Mouse (Mus musculus): Measurements from ENCODE around the gene Lrrc19.
"Not testable (repeated sequence)": the region's sequence is repeated elsewhere in the genome, so short reads cannot be mapped to it uniquely, and the experiment has no call there.

The Lrrc19 gene

DNA sequence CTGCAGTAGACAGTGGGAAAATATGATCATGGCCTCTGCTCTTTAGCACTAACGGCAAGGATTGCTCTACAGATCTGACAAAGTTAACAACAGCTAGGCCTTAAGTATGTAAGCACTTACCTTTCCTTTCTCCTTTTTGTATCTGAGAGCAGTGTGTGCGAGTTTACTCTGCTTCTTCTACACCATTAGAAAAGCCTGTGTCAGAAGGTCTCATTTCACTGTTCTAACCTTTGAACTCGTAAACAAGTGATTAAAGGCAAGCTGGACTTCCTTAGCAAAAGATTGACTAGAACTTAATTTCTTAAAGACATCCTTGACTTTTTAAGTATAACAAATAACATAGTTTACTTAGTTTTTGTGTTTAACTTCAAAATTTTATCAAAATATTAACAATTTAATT, at the start of gene Lrrc19:
Lrrc19 (minus strand) TSS at position 225 of the 400 bp plus-strand sequence.
- no peak for DNase-seq

DNA sequence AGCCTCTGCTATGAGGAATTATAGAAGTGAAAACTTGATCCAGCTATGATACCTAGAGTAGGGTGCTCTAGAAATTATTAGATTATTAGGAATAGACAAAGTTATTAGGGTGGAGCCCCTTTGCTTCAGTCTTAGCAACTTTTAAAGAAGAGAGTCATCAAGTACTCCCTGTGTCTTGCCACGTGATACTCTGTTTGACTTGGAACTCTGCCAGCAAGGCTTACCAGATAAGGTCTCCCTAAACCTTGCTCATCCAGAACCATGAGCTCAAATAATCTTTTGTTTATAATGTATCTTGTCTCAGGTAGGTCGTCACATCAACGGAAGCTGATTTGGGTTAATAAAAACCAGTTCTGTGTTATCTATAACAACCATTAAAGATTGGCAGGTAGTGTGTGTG, 46.4 kb upstream of the Lrrc19 start:
- DNase-seq, result no peak

DNA sequence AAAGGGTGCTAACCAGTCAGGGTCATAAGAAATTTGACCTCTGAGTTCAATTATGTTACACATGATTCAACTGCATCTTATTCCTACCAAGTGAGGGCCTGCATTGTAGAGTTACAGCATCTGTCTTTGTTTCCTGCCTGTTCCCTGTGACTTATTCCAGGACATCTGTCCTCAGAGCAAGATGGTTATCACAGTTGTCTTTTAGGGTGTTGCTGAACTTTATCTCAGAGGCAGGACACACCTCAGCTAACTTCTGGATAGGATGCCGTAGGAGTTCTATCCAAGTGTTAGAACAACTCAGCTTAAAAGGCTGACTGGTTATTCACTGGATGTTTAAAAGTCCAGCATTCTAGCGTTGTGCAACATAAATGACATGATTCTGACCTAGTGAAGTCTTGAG, 42.2 kb upstream of the Lrrc19 start:
- DNase-seq, result no peak

- DNase-seq, result no peak
Measured at GRCm38 (mm10) chr4:94691078-94691477, 41.1 kb upstream of the Lrrc19 start.

GRCm38 (mm10) chr4:94689804-94690203, 39.9 kb upstream of the Lrrc19 start:
- DNase-seq, result not testable (repeated sequence)

- DNase-seq, result no peak
Measured at GRCm38 (mm10) chr4:94683305-94683704, 33.4 kb upstream of the Lrrc19 start.

DNA sequence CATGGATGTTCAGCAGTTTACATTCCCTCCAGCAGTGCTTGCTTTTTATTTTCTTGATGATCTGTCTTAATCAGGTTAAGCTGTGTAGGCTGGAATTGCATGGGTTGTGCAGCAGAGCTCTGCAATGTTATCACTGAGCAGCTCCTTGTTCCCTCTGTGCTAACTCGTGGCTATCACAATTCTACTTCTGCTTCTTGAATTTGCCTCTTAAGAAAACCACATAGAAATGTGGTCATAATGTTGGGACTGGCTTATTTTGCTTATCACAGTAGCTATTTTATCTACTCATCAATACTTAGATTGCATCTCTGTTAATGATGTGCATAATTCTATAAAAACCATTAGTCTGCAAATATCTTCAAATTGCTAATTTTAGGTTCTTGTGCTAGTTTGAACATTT, 32.1 kb upstream of the Lrrc19 start:
- no peak for DNase-seq

DNA sequence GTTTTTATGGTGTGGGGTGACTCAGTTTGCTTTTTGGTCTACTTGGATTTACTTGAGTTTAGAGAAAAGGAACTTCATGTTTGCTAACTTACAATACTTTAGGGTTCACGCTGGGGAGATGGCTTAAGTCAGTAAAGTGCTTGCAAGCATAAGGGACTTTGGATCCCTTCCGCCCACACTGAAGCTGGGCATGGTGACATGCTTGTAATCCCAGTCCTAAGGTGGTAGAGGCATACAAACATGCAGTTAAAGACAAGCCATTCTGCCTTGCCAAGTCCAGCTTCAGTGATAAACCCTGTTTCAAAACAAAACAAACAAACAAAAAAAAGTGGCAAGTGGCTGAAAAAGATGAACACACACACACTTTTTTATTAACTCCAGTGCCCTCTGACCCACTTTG, 31.2 kb upstream of the Lrrc19 start:
- no peak for DNase-seq

- DNase-seq, result no peak
Measured at GRCm38 (mm10) chr4:94680662-94681061, 30.7 kb upstream of the Lrrc19 start.

DNA sequence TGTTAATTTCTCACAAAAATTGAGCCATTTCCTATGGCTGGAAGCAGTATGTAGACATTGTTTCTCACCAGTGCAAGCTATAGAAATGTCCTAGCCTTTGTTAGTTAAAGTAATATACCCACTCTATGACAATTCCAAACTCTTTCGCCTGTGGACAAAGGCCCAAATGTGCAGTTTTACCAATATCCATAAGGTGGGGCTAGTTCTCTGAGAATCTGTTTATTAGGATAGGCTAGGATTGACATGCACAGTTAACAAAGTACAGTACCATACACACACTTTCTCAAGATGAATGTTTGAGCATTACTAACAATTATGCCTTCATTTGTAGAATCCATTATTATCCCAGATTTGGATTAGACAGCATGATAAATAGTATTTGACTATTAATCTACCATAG, 19.8 kb upstream of the Lrrc19 start:
- DNase-seq, result no peak

DNA sequence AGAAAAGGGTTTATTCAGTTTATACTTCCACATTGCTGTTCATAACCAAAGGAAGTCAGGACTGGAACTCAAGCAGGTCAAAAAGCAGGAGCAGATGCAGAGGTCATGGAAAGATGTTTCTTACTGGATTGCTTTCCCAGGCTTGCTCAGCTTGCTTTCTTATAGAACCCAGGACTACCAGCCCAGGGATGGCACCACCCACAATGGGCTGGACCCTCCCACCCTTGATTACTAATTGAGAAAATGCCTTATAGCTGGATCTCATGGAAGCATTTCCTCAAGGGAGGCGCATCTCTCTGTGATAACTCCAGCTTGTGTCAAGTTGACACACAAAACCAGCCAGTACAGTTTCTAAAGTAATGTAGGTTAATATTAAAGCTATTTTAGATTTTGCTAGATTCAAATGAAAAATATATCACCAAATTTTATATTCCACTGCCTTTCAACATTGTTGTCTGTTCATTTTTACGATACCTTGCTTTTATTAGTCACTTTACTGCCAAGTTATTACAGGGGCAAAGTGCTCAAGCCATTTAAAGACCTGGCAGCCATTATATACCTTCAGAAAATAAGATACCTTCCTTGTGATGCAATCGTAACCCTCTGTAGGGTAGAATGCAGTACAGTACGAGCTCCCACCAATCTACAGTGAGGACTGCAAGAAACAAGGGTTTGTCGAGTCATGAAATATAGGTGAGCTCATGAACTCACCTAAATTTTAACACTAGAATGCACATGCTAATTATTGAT, 657 bp upstream of the Lrrc19 start:
- not testable (repeated sequence) for DNase-seq

DNA sequence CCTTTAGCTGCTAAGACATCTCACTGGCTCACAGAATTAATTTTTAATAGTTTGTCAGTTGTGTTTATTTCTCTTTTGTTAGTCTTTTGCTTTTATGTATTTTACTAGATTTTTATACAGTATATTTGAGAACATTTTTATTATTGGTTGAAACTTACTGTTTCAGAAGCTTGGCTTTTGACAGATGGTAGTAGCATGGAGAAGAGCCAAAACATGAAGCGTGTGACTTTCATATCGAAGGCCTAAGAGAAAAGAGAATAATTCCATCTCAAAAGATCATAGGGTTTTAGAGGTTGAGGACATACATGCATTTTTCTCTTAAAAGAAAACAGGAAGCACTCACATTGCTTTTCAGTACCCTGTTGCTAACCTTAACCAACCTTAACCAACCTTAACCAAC, 6.8 kb downstream of the Lrrc19 start:
- DNase-seq, result no peak

- DNase-seq, result no peak
Measured at GRCm38 (mm10) chr4:94620077-94620476, 29.9 kb downstream of the Lrrc19 start.

GRCm38 (mm10) chr4:94614627-94615006, 35.3 kb downstream of the Lrrc19 start:
- DNase-seq, result no peak

- peak; percentile 83 to 90 for DNase-seq
Measured at GRCm38 (mm10) chr4:94613972-94614626, 35.8 kb downstream of the Lrrc19 start, which contains the start of gene Ift74. Ift74 (plus strand) TSS chr4:94614491.

GRCm38 (mm10) chr4:94610339-94610738, 39.6 kb downstream of the Lrrc19 start:
- DNase-seq, result no peak

DNA sequence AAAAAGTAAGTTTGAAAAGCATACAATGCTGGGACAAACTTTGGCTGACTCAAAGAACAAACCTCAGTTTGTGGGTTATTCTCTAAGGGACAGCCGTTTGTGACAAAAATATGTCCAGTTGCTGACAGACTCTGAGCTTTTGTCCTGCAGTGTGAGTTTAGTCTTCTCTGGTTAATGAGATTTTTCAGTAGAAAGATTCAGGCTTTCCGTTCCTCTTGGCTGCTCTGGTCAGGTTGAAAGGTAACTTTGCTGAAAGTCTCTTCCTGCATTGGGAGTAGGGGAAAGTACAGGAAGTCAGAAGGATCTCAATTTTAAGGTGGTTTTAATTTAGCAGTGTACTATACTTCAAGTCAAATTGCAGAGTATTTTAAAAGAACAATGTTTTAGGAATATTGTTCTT, 44.4 kb downstream of the Lrrc19 start:
- DNase-seq, result no peak

DNA sequence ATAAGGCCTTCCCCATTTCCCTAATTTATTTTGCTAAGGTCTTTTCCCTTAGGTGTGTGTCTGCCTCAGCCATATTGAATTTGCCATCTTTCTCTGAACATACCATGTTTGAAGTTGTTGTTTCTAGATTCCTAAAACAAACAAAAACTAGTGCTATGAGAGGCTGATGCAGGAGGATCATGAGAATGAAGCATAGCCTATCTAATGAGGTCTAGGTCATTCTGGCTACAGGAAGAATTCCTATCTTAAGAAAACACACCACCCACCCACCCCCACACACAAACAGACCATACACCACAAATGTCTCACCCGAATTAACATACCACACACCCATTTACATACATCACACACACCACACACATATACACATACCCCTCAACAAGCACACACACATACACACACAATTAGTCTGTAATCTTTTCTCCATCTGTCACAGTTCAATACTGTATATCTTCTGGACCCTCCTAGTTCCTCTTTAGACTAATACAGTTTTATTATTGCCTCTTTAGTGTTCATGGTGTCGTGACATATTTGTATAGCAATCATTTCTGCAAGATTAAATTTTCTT, 45.4 kb downstream of the Lrrc19 start:
- DNase-seq, result no peak

- DNase-seq, result peak; percentile 82
Measured at GRCm38 (mm10) chr4:94603031-94603629, 46.8 kb downstream of the Lrrc19 start, which contains the start of gene Plaa. Plaa (minus strand) TSS chr4:94603244.

DNA sequence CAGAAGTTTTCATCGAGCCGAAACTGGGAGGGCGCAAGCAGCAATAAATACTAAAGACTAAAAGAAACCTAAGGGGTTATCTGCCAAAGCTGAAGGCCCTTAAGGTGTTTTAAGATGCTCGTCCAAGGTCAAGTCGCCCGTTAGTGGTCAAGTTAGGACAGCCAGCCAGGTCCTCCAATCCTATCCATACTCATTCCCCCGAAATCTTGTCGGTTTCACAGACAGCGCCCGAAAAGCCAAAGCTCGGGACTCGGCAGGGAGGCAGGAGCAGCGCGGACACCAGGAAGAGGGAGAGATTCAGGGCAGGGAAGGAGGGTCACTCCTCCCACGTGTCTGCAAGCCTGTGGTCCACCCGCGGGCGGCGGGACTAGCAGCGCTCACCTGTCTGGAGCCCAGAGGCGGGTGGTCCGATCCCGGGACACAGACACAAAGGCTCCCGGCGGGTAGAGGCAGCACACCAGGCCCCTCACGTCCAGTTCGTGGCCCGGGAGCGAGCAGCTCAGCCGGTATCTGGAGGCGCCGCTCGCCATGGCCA, 47.4 kb downstream of the Lrrc19 start:
- DNase-seq, result no peak

GRCm38 (mm10) chr4:94601395-94601794, 48.5 kb downstream of the Lrrc19 start:
- DNase-seq, result no peak

GRCm38 (mm10) chr4:94592709-94593108, 57.2 kb downstream of the Lrrc19 start:
- DNase-seq, result no peak

GRCm38 (mm10) chr4:94591765-94592381, 58.1 kb downstream of the Lrrc19 start:
- DNase-seq, result no peak
